Mouse (Mus musculus): Measurements from ENCODE around the gene Fam185a. TPM values are rescaled to one million over a fixed set of nuclear protein-coding genes. Genes with fewer than 3 reads are reported as not detected.
A peak's percentile ranks its signal among the peaks of the same experiment; 100 is the strongest.

Gene Fam185a
- polyA plus RNA-seq, 1 experiment from 2014 or later, result 4.9 TPM

- H3K9ac ChIP-seq (ENCODE audit: low read depth, low read length), result no peak overlapping the region
- DNase-seq (ENCODE audit: low spot score) (no peak), ATAC-seq (replicated peaks; ENCODE audit: low FRiP score, low read depth) (no peak)
- H3K4me2 ChIP-seq (ENCODE audit: low read length), result no peak overlapping the region
- no peaks in the 10 kb centered on the region for H3K9me3 ChIP-seq (replicated peaks; ENCODE audit: low read length)
- H3K27ac ChIP-seq, result no peak overlapping the region
- H3K36me3 ChIP-seq (ENCODE audit: insufficient read depth, low read length), result no peaks in the 10 kb centered on the region
- H3K4me3 ChIP-seq (replicated peaks; ENCODE audit: low read depth, low read length), result no peak overlapping the region
- no peaks in the 10 kb centered on the region for H3K27me3 ChIP-seq (ENCODE audit: insufficient read depth, low read length)
- no peak for TF ChIP-seq CTCF (IDR thresholded peaks at IDR 0.05; ENCODE audit: low read depth)
- 0 out of 2 replicates have a peak, but pooled peaks cover 12% of the 10 kb centered on the region for H3K4me1 ChIP-seq (replicated peaks; ENCODE audit: insufficient read depth, low read length)
- 69% methylated on average over 13 of the region's 13 CpGs for WGBS
Measured at GRCm38 (mm10) chr5:21384252-21384960, 40.4 kb upstream of the Fam185a start.

- ATAC-seq (replicated peaks; ENCODE audit: low FRiP score, low read depth) (no peak), DNase-seq (ENCODE audit: low spot score) (no peak)
- no peaks in the 10 kb centered on the region for H3K27me3 ChIP-seq (ENCODE audit: insufficient read depth, low read length)
- whole genome bisulfite sequencing, result 91% methylated on average over 9 of the region's 9 CpGs
- H3K27ac ChIP-seq, result no peak overlapping the region
- TF ChIP-seq CTCF (IDR thresholded peaks at IDR 0.05; ENCODE audit: low read depth), result no peak
- H3K4me1 ChIP-seq (replicated peaks; ENCODE audit: insufficient read depth, low read length), result 0 out of 2 replicates have a peak, but pooled peaks cover 12% of the 10 kb centered on the region
- no peaks in the 10 kb centered on the region for H3K9me3 ChIP-seq (replicated peaks; ENCODE audit: low read length)
- H3K4me2 ChIP-seq (ENCODE audit: low read length), result no peak overlapping the region
- H3K36me3 ChIP-seq (ENCODE audit: insufficient read depth, low read length), result no peaks in the 10 kb centered on the region
- H3K9ac ChIP-seq (ENCODE audit: low read depth, low read length), result no peak overlapping the region
- H3K4me3 ChIP-seq (replicated peaks; ENCODE audit: low read depth, low read length), result no peak overlapping the region
Measured at GRCm38 (mm10) chr5:21384976-21385375, 39.8 kb upstream of the Fam185a start.

- no peak overlapping the region for H3K4me3 ChIP-seq (replicated peaks; ENCODE audit: low read depth, low read length)
- no peak overlapping the region for H3K27ac ChIP-seq
- H3K9me3 ChIP-seq (replicated peaks; ENCODE audit: low read length), result no peaks in the 10 kb centered on the region
- 84% methylated on average over 4 of the region's 4 CpGs for WGBS
- ATAC-seq (replicated peaks; ENCODE audit: low FRiP score, low read depth), result no peak
- no peaks in the 10 kb centered on the region for H3K27me3 ChIP-seq (ENCODE audit: insufficient read depth, low read length)
- no peak for TF ChIP-seq CTCF (IDR thresholded peaks at IDR 0.05; ENCODE audit: low read depth)
- no peaks in the 10 kb centered on the region for H3K36me3 ChIP-seq (ENCODE audit: insufficient read depth, low read length)
- H3K9ac ChIP-seq (ENCODE audit: low read depth, low read length), result no peak overlapping the region
- no peak overlapping the region for H3K4me2 ChIP-seq (ENCODE audit: low read length)
- 0 out of 2 replicates have a peak, but pooled peaks cover 12% of the 10 kb centered on the region for H3K4me1 ChIP-seq (replicated peaks; ENCODE audit: insufficient read depth, low read length)
- DNase-seq (ENCODE audit: low spot score), result no peak
Measured at GRCm38 (mm10) chr5:21386432-21386831, 38.3 kb upstream of the Fam185a start.

GRCm38 (mm10) chr5:21387340-21387739 is 37.4 kb upstream of the Fam185a start:
- no peak overlapping the region for H3K9ac ChIP-seq (ENCODE audit: low read depth, low read length)
- DNase-seq (ENCODE audit: low spot score) (no peak), ATAC-seq (replicated peaks; ENCODE audit: low FRiP score, low read depth) (no peak)
- H3K4me3 ChIP-seq (replicated peaks; ENCODE audit: low read depth, low read length), result no peak overlapping the region
- H3K4me1 ChIP-seq (replicated peaks; ENCODE audit: insufficient read depth, low read length), result 0 out of 2 replicates have a peak, but pooled peaks cover 12% of the 10 kb centered on the region
- H3K4me2 ChIP-seq (ENCODE audit: low read length), result no peak overlapping the region
- no peak for TF ChIP-seq CTCF (IDR thresholded peaks at IDR 0.05; ENCODE audit: low read depth)
- no peaks in the 10 kb centered on the region for H3K9me3 ChIP-seq (replicated peaks; ENCODE audit: low read length)
- no peaks in the 10 kb centered on the region for H3K36me3 ChIP-seq (ENCODE audit: insufficient read depth, low read length)
- H3K27ac ChIP-seq, result no peak overlapping the region
- H3K27me3 ChIP-seq (ENCODE audit: insufficient read depth, low read length), result no peaks in the 10 kb centered on the region

GRCm38 (mm10) chr5:21388855-21389254 is 35.9 kb upstream of the Fam185a start:
- Histone ChIP-seq H3K9ac (ENCODE audit: low read depth, low read length) (no peak overlapping the region), H3K4me3 (replicated peaks; ENCODE audit: low read depth, low read length) (no peak overlapping the region), H3K9me3 (replicated peaks; ENCODE audit: low read length) (no peaks in the 10 kb centered on the region), H3K4me1 (replicated peaks; ENCODE audit: insufficient read depth, low read length) (no peaks in the 10 kb centered on the region), H3K36me3 (ENCODE audit: insufficient read depth, low read length) (no peaks in the 10 kb centered on the region), H3K27me3 (ENCODE audit: insufficient read depth, low read length) (no peaks in the 10 kb centered on the region), H3K27ac (no peak overlapping the region), H3K4me2 (ENCODE audit: low read length) (no peak overlapping the region)
- WGBS, result 87% methylated on average over 4 of the region's 4 CpGs
- no peak for TF ChIP-seq CTCF (IDR thresholded peaks at IDR 0.05; ENCODE audit: low read depth)
- ATAC-seq (replicated peaks; ENCODE audit: low FRiP score, low read depth) (no peak), DNase-seq (ENCODE audit: low spot score) (no peak)

GRCm38 (mm10) chr5:21391616-21392384 is 33.0 kb upstream of the Fam185a start:
- ATAC-seq (replicated peaks; ENCODE audit: low FRiP score, low read depth), result peak; percentile 75

More at GRCm38 (mm10) chr5:21391616-21392384, 33.0 kb upstream of the Fam185a start:
- Histone ChIP-seq H3K9ac (ENCODE audit: low read depth, low read length) (no peak overlapping the region), H3K36me3 (ENCODE audit: insufficient read depth, low read length) (no peaks in the 10 kb centered on the region), H3K27me3 (ENCODE audit: insufficient read depth, low read length) (no peaks in the 10 kb centered on the region), H3K4me2 (ENCODE audit: low read length) (no peak overlapping the region), H3K4me3 (replicated peaks; ENCODE audit: low read depth, low read length) (no peak overlapping the region), H3K4me1 (replicated peaks; ENCODE audit: insufficient read depth, low read length) (no peaks in the 10 kb centered on the region), H3K9me3 (replicated peaks; ENCODE audit: low read length) (no peaks in the 10 kb centered on the region), H3K27ac (no peak overlapping the region)
- no peak for TF ChIP-seq CTCF (IDR thresholded peaks at IDR 0.05; ENCODE audit: low read depth)
- DNase-seq (ENCODE audit: low spot score), result peak; percentile 40
- 23% methylated on average over 12 of the region's 13 CpGs for WGBS

Data from kidney, postnatal 0 days (tissue).